Mouse (Mus musculus) liver (tissue): ENCODE measurements around the gene Hsd17b12.

Experiments
- DNase-seq: peaks from one replicate; pipeline ENCODE4 v3.0.0-alpha.2; 2020; ENCODE audit warnings: mixed read lengths

Gene Hsd17b12

DNA sequence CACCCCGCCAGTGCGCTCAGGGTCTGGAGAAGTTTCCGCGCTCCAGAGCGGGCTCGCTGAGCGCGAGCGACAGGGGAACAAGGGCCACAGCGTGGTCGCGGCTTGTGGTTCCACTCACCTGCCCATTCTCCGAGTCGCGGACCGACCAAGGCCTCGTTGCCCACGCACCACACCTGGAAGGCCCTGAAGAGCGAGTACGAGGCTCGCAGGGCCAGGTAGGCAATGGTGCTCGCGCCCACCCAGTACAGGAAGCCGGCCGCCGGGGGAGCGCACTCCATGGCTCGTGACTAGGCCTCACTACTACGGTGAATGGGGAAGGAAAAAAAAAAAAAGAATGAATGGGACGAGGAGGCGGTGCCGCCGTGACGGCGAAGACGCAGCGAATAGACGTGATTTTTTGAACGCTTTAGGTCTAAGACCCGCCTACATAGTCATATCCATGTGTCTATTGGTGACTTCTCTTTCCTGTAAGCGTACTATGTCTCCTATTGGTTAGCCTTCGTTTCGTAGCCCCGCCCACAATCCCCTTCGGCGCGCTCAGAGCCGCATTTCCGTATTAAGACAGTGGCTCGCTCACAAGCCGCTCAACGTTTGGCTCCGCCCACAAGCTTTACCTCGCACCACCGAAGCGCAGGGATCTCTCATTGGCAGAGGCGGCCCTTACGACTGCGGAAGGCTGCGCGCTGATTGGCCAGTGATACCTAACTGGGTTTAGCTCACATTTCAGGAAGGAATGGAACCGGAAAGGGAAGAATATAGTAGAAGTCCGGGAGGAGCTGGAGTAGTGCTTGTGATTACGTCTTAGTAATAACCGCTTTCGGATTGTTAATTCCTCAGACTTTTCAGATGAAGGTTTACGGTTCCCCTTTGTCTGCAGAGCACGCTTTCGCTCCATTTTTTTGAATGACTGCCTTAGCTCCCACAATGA, at the start of gene Hsd17b12:
TSS of gene Hsd17b12 (minus strand) at position 373 of the 928 bp plus-strand sequence.
- peak; percentile 99 for DNase-seq

DNA sequence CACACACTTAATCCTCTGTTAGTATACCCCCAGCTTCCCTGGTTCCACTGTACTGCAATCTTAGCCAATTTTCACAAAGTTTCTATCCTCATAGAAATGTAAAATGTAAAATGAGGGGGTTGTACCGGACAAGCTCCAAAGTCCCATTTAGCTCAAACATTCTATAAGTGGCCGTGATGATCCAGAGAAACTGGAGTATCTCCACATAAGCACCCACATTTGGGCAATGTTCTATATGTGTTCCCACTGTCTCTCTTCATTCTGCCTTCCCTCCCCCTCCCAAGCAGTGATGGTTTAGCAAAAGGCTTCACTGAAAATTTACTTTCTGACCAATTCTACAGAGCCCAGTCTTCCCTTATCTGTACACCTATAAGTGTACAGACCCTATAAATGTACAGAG, 27.1 kb upstream of the Hsd17b12 start:
- no peak for DNase-seq

GRCm38 (mm10) chr2:94184142-94184541, 26.4 kb upstream of the Hsd17b12 start:
- DNase-seq: no peak

DNA sequence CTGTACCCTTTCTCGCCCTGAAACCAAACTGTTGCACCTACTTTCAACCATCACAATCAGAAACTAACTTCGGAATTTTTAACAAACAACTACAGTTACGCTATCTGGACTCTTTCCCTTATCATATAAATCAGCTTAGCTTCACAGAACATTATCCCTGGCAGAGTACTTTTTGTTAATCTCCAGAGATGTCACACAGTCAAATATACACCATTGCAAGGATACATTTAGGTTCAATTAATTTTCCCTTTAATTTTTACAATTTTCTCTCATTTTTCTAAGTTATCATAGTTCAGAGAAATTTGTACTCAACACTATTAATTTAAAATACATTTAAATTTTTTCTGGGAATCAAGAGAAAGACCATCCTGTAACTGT, 21.3 kb upstream of the Hsd17b12 start:
- DNase-seq: no peak

- DNase-seq: peak; percentile 86
These were observed 20.7 kb upstream of the Hsd17b12 start for GRCm38 (mm10) chr2:94178321-94179029.

GRCm38 (mm10) chr2:94177294-94177693, 19.5 kb upstream of the Hsd17b12 start:
- no peak for DNase-seq

GRCm38 (mm10) chr2:94176381-94176780, 18.6 kb upstream of the Hsd17b12 start:
- DNase-seq: no peak

DNA sequence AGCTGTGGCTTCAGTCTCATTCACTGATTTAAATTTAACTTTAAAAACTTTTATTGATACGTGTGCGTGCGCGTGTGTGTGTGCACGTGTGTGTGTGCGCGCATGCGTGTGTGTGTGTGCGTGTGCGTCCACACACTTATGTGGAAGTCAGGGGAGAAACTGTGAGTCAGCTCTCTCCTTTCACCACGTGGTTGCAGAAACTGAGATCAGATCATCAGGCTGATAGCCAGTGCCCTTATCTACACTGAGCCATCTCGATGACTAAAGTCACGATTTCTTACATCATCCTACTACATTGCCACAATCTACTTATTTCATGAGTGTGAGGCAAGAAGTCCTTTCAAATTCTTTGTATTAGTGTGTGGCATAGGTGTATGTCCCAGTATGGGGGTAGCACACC, 15.8 kb upstream of the Hsd17b12 start:
- DNase-seq: no peak

DNA sequence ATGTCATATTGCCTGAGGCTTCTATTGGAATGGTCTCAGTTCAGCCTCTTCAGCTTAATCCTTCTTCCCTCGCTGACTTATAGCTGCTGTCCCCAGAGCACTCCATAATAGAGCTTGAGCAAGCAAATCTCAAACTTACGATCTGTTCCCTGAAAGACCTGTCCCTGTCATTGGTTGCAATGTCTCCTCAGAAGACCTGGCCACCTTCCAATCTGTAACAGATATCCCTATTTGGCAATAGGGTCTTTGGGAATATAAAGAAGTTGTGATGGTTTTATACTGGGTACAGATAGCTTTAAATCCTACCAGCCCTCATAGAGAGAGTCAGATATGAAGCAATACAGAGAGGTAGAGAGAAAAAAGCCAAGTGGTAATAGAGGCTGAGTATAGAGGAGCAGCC, 5.4 kb upstream of the Hsd17b12 start:
- DNase-seq: no peak

DNA sequence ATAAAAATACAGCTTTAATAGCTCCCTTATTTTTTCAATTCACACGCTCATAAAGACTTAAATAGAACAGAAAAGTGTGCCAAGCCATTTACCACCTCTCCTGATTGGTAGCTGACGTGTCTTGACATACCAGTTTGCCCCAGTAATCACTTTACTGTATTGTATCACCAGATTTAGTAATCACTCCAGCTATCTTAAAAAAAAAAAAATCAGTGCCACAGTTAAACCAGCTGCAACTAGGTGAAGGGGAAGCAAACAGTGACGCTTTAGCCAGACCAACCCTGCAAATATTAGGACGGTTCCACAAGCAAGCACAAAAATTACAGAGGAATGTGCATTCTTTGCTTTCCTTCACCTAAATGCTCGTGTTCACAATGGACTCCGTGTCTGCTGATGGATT, 4.4 kb upstream of the Hsd17b12 start:
- DNase-seq: no peak

GRCm38 (mm10) chr2:94158520-94158884, 738 bp upstream of the Hsd17b12 start:
- DNase-seq: no peak

DNA sequence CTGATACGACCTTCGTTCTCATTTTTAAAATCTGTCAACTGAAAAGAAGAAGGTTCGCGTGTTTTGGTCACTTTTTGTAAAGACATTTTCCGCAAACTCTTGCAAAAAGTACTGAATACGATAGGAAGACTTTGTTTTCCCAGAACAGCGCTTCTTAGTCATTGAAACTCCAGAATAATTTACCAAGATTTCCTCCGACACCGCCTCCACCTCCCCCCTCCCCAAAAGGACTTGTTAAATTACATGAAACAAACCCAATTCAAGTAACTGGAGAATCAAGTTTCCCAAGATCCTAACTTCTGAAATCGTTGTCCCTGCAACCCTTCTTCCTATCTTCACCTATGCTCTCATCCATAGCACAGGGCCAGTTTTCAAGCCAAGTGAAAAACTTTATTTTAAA, 713 bp downstream of the Hsd17b12 start:
- DNase-seq: no peak

DNA sequence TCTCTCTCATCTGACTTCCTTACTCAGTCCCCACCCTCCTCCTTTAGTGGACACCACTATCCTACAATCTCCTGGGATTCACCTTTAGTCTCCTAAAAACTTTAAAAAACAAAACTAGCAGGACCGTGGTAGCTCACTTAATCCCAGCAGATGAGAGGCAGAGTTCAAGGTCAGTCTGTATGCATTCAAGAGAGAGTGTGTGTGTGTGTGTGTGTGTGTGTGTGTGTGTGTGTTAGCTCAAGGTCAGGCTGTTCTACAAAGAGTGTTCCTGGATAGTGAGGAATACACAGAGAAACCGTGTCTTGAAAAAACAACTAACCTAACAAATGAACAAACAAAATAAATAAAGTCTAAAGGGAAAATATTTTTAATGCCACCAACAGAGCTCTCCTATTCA, 12.6 kb downstream of the Hsd17b12 start:
- no peak for DNase-seq

DNA sequence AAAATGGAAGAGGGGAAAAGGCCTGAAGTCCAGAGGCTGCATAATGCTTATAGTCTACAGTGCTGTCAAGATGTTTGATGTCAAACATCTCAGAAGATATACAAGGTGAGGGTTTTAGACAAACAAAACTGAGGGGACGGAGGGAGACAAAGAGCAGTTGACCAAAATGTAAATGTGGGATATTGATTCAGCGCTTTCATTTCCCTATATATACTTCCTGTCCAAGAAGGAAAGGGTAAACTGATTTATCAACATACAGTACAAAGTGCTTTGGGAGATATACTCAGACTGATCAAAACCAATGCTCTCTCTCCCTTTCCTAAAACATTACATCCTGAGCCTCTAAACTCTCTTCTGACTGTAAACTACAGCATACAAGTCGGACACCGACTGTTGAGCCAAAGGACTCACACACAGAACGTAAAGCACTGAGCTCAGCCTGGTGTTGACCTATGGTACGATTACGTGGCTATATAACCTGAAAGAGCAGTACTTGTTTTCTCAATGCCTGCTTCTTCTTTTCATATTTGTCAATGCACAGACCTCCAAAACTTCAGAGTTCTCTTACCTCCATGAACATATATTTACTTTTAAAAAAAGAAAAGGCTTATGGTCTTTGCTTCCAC, 13.1 kb downstream of the Hsd17b12 start:
- DNase-seq: no peak

GRCm38 (mm10) chr2:94141293-94141692, 16.5 kb downstream of the Hsd17b12 start:
- no peak for DNase-seq

GRCm38 (mm10) chr2:94138469-94139390, 19.0 kb downstream of the Hsd17b12 start:
- DNase-seq: no peak

- DNase-seq: no peak
These were observed 20.9 kb downstream of the Hsd17b12 start for GRCm38 (mm10) chr2:94136837-94137236.

- DNase-seq: no peak
These were observed 29.3 kb downstream of the Hsd17b12 start for GRCm38 (mm10) chr2:94128496-94128895.

DNA sequence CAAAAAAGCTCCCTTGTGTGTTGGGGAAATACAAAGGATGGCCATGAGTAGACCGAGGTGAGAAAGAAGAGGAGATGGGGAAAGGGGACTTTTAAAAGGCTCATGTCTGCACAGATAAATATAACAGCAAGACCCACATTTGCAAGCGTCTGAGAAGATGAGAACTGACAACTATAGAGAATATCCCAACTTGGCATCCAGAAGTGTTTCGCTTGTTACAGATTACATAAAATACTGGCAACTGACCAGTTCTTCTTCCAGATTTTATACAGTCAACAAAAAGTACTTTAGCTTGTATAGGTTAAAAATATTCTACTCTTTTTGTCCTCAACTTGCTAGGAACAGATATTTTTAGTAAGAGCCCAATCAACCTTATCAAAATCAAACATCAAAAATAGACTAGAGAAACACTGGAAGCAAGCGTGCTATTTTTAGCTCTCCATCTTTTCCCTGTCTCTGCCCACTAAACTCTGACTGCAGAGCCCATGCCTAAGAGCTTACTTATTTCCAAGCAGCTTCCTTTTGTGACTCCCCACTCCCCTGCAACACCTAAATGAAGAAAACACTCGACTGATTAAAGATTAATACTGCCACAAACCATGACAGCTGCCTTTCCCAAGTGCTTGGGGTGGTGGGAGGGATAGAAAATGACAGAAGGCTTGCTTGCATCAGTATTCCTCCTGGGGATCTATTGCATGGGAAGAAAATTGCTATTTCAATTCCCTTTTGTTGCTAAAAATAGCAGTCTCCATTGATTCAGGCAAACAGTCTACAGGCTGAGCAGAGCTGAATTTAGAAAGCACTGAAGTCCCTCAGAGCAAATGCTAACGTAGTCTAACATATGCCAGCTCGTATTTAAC, 35.4 kb downstream of the Hsd17b12 start:
- DNase-seq: no peak

- no peak for DNase-seq
These were observed 54.0 kb downstream of the Hsd17b12 start for GRCm38 (mm10) chr2:94103758-94104157.

DNA sequence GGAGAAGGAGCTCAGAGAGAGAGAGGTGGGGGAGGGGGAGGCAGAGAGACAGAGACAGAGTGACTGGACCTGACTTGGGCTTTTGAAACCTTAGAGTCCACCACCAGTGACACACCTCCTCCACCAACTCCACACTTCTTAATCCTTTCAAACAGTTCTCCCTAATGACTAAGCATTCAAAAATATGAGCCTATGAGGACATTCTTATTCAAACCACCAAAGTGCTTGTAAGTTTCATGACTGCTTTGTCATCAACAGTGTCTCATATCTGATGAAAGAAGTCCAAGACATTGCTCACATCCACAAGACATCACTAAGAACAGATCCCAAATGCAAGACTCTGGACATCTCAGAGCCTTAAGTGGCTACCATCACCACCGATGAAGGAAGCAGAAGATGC, 67.9 kb downstream of the Hsd17b12 start:
- no peak for DNase-seq

DNA sequence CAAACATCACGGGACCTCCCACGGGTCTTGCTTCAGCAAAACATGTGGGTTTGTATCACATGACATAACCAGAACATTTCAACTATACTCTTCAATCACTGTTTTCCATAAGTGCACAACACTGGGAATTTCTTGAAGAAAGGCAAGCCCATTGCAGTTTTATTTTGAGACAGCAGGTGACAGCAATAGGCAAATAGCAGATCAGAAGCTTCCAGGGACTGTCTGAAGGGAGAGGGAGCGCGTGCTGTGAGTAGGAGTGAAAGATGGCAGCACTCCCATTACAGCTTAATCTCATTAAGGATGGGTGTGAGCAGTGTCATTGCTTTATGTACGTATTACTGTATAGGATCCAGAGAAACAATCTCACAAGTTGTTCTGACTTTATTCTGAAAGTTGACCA, 88.3 kb downstream of the Hsd17b12 start:
- no peak for DNase-seq
